ENCODE assay signal across 8 mouse cellular contexts in genomic region chr15:28158771-28159489, GRCm38 (mm10). TPM values are rescaled to one million over a fixed set of nuclear protein-coding genes. Genes with fewer than 3 reads are reported as not detected.
A peak's percentile ranks its signal among the peaks of the same experiment; 100 is the strongest.
DNase-seq lines count a peak whose midpoint lies in the region; ATAC-seq and TF ChIP-seq lines count a peak whose summit lies in the region.

No protein-coding gene starts in this region.

- peak overlapping the region; percentile 73 for H3K4me2 ChIP-seq in forebrain, embryonic 15.5 days (replicated peaks)
- H3K4me2 ChIP-seq in lung, embryonic 16.5 days (ENCODE audit: low read depth, low read length): peak overlapping the region; percentile 63

- no peak for DNase-seq in ES-E14 (ENCODE audit: low read depth, low spot score)
- peak; percentile 33 for DNase-seq in cerebellum, adult 11 months
- peak; percentile 63 to 66 for DNase-seq in heart, postnatal 36 days
- DNase-seq in layer of hippocampus, adult 2 months (ENCODE audit: low spot score in 2 of 2): peak in 1 of 2 experiments; percentile 18
- peak; percentile 19 for DNase-seq in ovary, postnatal 10 days (ENCODE audit: low spot score)
- DNase-seq in thymus, postnatal 4 days: peak; percentile 45

- in situ Hi-C loops in ES-E14 (cut with MboI; ENCODE audit: low sequenced_read_pairs in 2 of 2, unreplicated experiment in 2 of 2): no loop called here

- H3K27ac ChIP-seq in ES-E14 (ENCODE audit: insufficient read depth, low read depth, low read length, poor library complexity, severe bottlenecking): no peak overlapping the region
- H3K27ac ChIP-seq in forebrain, embryonic 15.5 days (replicated peaks): no peak overlapping the region
- H3K27ac ChIP-seq in layer of hippocampus, adult 2 months: 0 out of 2 replicates have a peak overlapping the region, but pooled peaks have one; percentile 2
- H3K27ac ChIP-seq in lung, embryonic 16.5 days (ENCODE audit: low read length): peak overlapping the region; percentile 73

- H3K4me1 ChIP-seq in ES-E14 (ENCODE audit: control insufficient read depth in 2 of 2, insufficient read depth in 2 of 2, low read length in 2 of 2, poor library complexity in 1 of 2): no peaks in the 10 kb centered on the region
- peaks cover 22% of the 10 kb centered on the region for H3K4me1 ChIP-seq in forebrain, embryonic 15.5 days
- H3K4me1 ChIP-seq in lung, embryonic 16.5 days (replicated peaks; ENCODE audit: control insufficient read depth, insufficient read depth, low read length): peaks cover 2% of the 10 kb centered on the region

- peak; percentile 70 for ATAC-seq in forebrain, embryonic 15.5 days (replicated peaks)
- peak; percentile 96 for ATAC-seq in lung, embryonic 16.5 days (ENCODE audit: low read depth)

- H3K9me3 ChIP-seq in ES-E14 (ENCODE audit: control insufficient read depth, insufficient read depth, low read depth, low read length): no peaks in the 10 kb centered on the region
- H3K9me3 ChIP-seq in forebrain, embryonic 15.5 days: no peaks in the 10 kb centered on the region
- no peaks in the 10 kb centered on the region for H3K9me3 ChIP-seq in lung, embryonic 16.5 days (ENCODE audit: control insufficient read depth, low read length)

- no peak overlapping the region for H3K9ac ChIP-seq in ES-E14 (ENCODE audit: insufficient read depth, low read depth, low read length, poor library complexity, severe bottlenecking)
- H3K9ac ChIP-seq in forebrain, embryonic 15.5 days (replicated peaks): peak overlapping the region; percentile 45
- H3K9ac ChIP-seq in lung, embryonic 16.5 days (ENCODE audit: low read length): peak overlapping the region; percentile 50; the same call in 1 of the 2 replicates

- under 1% methylated on average over 19 of the region's 19 CpGs for WGBS in forebrain, embryonic 15.5 days
- under 1% methylated on average over 19 of the region's 19 CpGs for WGBS in lung, embryonic 16.5 days

- no peak for TF ChIP-seq CTCF in layer of hippocampus, adult 2 months (conservative IDR thresholded peaks at IDR 0.05)

- H3K27me3 ChIP-seq in forebrain, embryonic 15.5 days: no peaks in the 10 kb centered on the region
- no peaks in the 10 kb centered on the region for H3K27me3 ChIP-seq in lung, embryonic 16.5 days (ENCODE audit: control insufficient read depth, insufficient read depth, low read depth, low read length)

- intact Hi-C loops in heart, postnatal 36 days (cut with DNase I): loop anchor here (2.0 to 5.0 kb wide), 3 partner anchors 92 to 240 kb away; partner anchors contain the start of gene Trio

- H3K36me3 ChIP-seq in ES-E14 (ENCODE audit: control insufficient read depth, insufficient read depth, low read length, poor library complexity, severe bottlenecking): no peaks in the 10 kb centered on the region
- H3K36me3 ChIP-seq in forebrain, embryonic 15.5 days: no peaks in the 10 kb centered on the region
- H3K36me3 ChIP-seq in lung, embryonic 16.5 days (ENCODE audit: control insufficient read depth, insufficient read depth, low read length): no peaks in the 10 kb centered on the region

- H3K4me3 ChIP-seq in ES-E14 (ENCODE audit: insufficient read depth in 1 of 2, low read depth in 1 of 2, low read length in 2 of 2, poor library complexity in 1 of 2, severe bottlenecking in 1 of 2): peak overlapping the region in 1 of 2 experiments; percentile 25; a peak in 2 of 4 replicates
- peak overlapping the region; percentile 43 for H3K4me3 ChIP-seq in forebrain, embryonic 15.5 days
- H3K4me3 ChIP-seq in layer of hippocampus, adult 2 months: peak overlapping the region; percentile 57
- peak overlapping the region; percentile 58 for H3K4me3 ChIP-seq in lung, embryonic 16.5 days (ENCODE audit: low read length)

TF ChIP-seq in ES-E14, 5 proteins besides CTCF, POLR2A, EP300 and RAD21:
- 0 out of 2 replicates have a peak, but pooled peaks have one; percentile 34 for TF ChIP-seq ZNF384 (IDR thresholded peaks at IDR 0.05; ENCODE audit: low read depth, low read length)
- no peak for TF ChIP-seq ZC3H11A (IDR thresholded peaks at IDR 0.05; ENCODE audit: borderline replicate concordance, low read depth, low read length)

RNA-seq across cellular contexts. Expression of gene Dnah5, which starts 44.6 kb away (rescaled TPM):
- total RNA-seq in ES-E14 (2012; rRNA removed): 0.09 and 0.11 TPM in 2 replicates
- 0.15 and 0.20 TPM in 2 replicates for polyA plus RNA-seq in forebrain, embryonic 15.5 days (2015; fragmentation: Nextera tagmentation; extraction: Ambion mirVana)
- under 1 TPM in 1 of 2 experiments, not detected in 1; 0.03 TPM for total RNA-seq in heart, postnatal 36 days (2021)
- total RNA-seq in layer of hippocampus, adult 2 months (2021): 1 to 10 TPM; 3.5 to 4.5 TPM
- 0.36 and 0.58 TPM in 2 replicates for polyA plus RNA-seq in lung, embryonic 16.5 days (2015; fragmentation: Nextera tagmentation; extraction: Ambion mirVana)

Comparison
In these comparisons a context has a peak if more than half of its experiments do, and no peak if none do; other contexts are left out.
1. H3K27ac ChIP-seq: peak in layer of hippocampus, adult 2 months (single experiment) and lung, embryonic 16.5 days (single experiment); none in ES-E14 (single experiment) and forebrain, embryonic 15.5 days (single experiment).